20 mouse cellular contexts compared by ENCODE assay signal in genomic region chr2:153336117-153336516, GRCm38 (mm10). TPM values are rescaled to one million over a fixed set of nuclear protein-coding genes. Genes with fewer than 3 reads are reported as not detected.
DNase-seq lines count a peak whose midpoint lies in the region; ATAC-seq and TF ChIP-seq lines count a peak whose summit lies in the region.
"Had no signal": no experiment of that assay in that cellular context is flagged by ENCODE, and none has a peak within 500 bp of the region (broad histone marks: within the 10 kb centered on the region; RNA-seq: fewer than 3 reads in every experiment).

No protein-coding gene starts in this region.

- 0 out of 2 replicates have a peak overlapping the region, but pooled peaks have one; percentile 28 for H3K27ac ChIP-seq in spleen, adult 2 months (ENCODE audit: insufficient read depth, low read length)
- no peak overlapping the region for H3K27ac ChIP-seq in midbrain, embryonic 15.5 days
- H3K27ac ChIP-seq in hindbrain, embryonic 16.5 days (ENCODE audit: low read depth, low read length) = no peak overlapping the region
- no peak overlapping the region for H3K27ac ChIP-seq in forebrain, embryonic 16.5 days (ENCODE audit: low read length)
- H3K27ac ChIP-seq: embryonic facial prominence, embryonic 15.5 days; kidney, postnatal 0 days; layer of hippocampus, adult 2 months; limb, embryonic 15.5 days; neural tube, embryonic 13.5 days had no signal

- H3K4me3 ChIP-seq in spleen, adult 2 months (ENCODE audit: extremely low read depth, insufficient read depth, insufficient read length) = no peak overlapping the region
- H3K4me3 ChIP-seq in midbrain, embryonic 15.5 days = no peak overlapping the region
- H3K4me3 ChIP-seq in hindbrain, embryonic 16.5 days (ENCODE audit: low read length) = no peak overlapping the region
- H3K4me3 ChIP-seq in forebrain, embryonic 16.5 days (replicated peaks; ENCODE audit: low read length) = no peak overlapping the region
- H3K4me3 ChIP-seq: embryonic facial prominence, embryonic 15.5 days; layer of hippocampus, adult 2 months; limb, embryonic 15.5 days; neural tube, embryonic 13.5 days had no signal

- H3K4me2 ChIP-seq in midbrain, embryonic 15.5 days = no peak overlapping the region
- no peak overlapping the region for H3K4me2 ChIP-seq in hindbrain, embryonic 16.5 days (ENCODE audit: low read length)
- no peak overlapping the region for H3K4me2 ChIP-seq in forebrain, embryonic 16.5 days (ENCODE audit: low read length)
- H3K4me2 ChIP-seq: embryonic facial prominence, embryonic 15.5 days; limb, embryonic 15.5 days; neural tube, embryonic 13.5 days had no signal

- H3K9me3 ChIP-seq in midbrain, embryonic 15.5 days = no peaks in the 10 kb centered on the region
- H3K9me3 ChIP-seq in hindbrain, embryonic 16.5 days (ENCODE audit: control insufficient read depth, low read length) = no peaks in the 10 kb centered on the region
- H3K9me3 ChIP-seq in forebrain, embryonic 16.5 days (ENCODE audit: control insufficient read depth, low read length) = no peaks in the 10 kb centered on the region
- H3K9me3 ChIP-seq: embryonic facial prominence, embryonic 15.5 days; limb, embryonic 15.5 days; neural tube, embryonic 13.5 days had no signal

- DNase-seq in spleen, adult 2 months (ENCODE audit: low read depth in 1 of 2, low spot score in 2 of 2) = no peak
- no peak for DNase-seq in spleen, postnatal 36 days (ENCODE audit: low spot score in 2 of 2)
- DNase-seq in thymus, adult 18-20 months = peak; percentile 48 to 70
- DNase-seq in kidney, adult 9 months = no peak
- DNase-seq: cerebellum, adult 11-12 months; lung, adult 2 months; lung, postnatal 4 days; midbrain, embryonic 14.5 days had no signal

- TF ChIP-seq CTCF in spleen, adult 2 months (IDR thresholded peaks at IDR 0.05; ENCODE audit: extremely low read depth, insufficient read depth, insufficient read length, insufficient replicate concordance) = no peak

- H3K36me3 ChIP-seq in spleen, adult 2 months (ENCODE audit: control insufficient read depth, insufficient read depth, low read length) = no peaks in the 10 kb centered on the region
- H3K36me3 ChIP-seq in midbrain, embryonic 15.5 days (replicated peaks) = peaks cover 16% of the 10 kb centered on the region
- peaks cover 8% of the 10 kb centered on the region; the same call in 1 of the 2 replicates for H3K36me3 ChIP-seq in hindbrain, embryonic 16.5 days (ENCODE audit: control insufficient read depth, insufficient read depth, low read length)
- peaks cover 8% of the 10 kb centered on the region; the same call in 1 of the 2 replicates for H3K36me3 ChIP-seq in forebrain, embryonic 16.5 days (ENCODE audit: control insufficient read depth, insufficient read depth)

- no peak overlapping the region for H3K9ac ChIP-seq in midbrain, embryonic 15.5 days
- no peak overlapping the region for H3K9ac ChIP-seq in hindbrain, embryonic 16.5 days (ENCODE audit: low read depth, low read length)
- no peak overlapping the region for H3K9ac ChIP-seq in forebrain, embryonic 16.5 days (replicated peaks; ENCODE audit: low read depth, low read length)
- H3K9ac ChIP-seq: embryonic facial prominence, embryonic 15.5 days; limb, embryonic 15.5 days; neural tube, embryonic 13.5 days had no signal

- no peaks in the 10 kb centered on the region for H3K27me3 ChIP-seq in spleen, adult 2 months (ENCODE audit: control insufficient read depth, insufficient read depth, low read length)
- H3K27me3 ChIP-seq in midbrain, embryonic 15.5 days (replicated peaks) = no peaks in the 10 kb centered on the region
- no peaks in the 10 kb centered on the region for H3K27me3 ChIP-seq in hindbrain, embryonic 16.5 days (replicated peaks; ENCODE audit: control insufficient read depth, insufficient read depth, low read length)
- no peaks in the 10 kb centered on the region for H3K27me3 ChIP-seq in forebrain, embryonic 16.5 days (replicated peaks; ENCODE audit: control insufficient read depth, insufficient read depth, low read length)
- H3K27me3 ChIP-seq: embryonic facial prominence, embryonic 15.5 days; limb, embryonic 15.5 days; neural tube, embryonic 13.5 days; Patski had no signal

- WGBS in spleen, adult 2 months = 18% methylated on average over 2 of the region's 2 CpGs
- 83% methylated on average over 2 of the region's 2 CpGs for WGBS in midbrain, embryonic 15.5 days
- WGBS in hindbrain, embryonic 16.5 days = 77% methylated on average over 2 of the region's 2 CpGs
- 77% methylated on average over 2 of the region's 2 CpGs for WGBS in forebrain, embryonic 16.5 days

- TF ChIP-seq POLR2A in spleen, adult 2 months (IDR thresholded peaks at IDR 0.05; ENCODE audit: low read depth, low read length) = no peak

- peaks cover 12% of the 10 kb centered on the region; the same call in 1 of the 2 replicates for H3K4me1 ChIP-seq in spleen, adult 2 months (ENCODE audit: control insufficient read depth, insufficient read depth, insufficient read length)
- H3K4me1 ChIP-seq in midbrain, embryonic 15.5 days = no peaks in the 10 kb centered on the region
- no peaks in the 10 kb centered on the region for H3K4me1 ChIP-seq in hindbrain, embryonic 16.5 days (ENCODE audit: control insufficient read depth, insufficient read depth, low read depth, low read length)
- H3K4me1 ChIP-seq in forebrain, embryonic 16.5 days (replicated peaks; ENCODE audit: control insufficient read depth, insufficient read depth, low read length) = no peaks in the 10 kb centered on the region
- H3K4me1 ChIP-seq: embryonic facial prominence, embryonic 15.5 days; neural tube, embryonic 13.5 days had no signal

- ATAC-seq in granulocyte monocyte progenitor cell, adult 5-6 weeks (replicated peaks; ENCODE audit: poor library complexity, severe bottlenecking) = peak; percentile 82
- no peak for ATAC-seq in midbrain, embryonic 15.5 days (replicated peaks)
- ATAC-seq in hindbrain, embryonic 16.5 days = no peak
- ATAC-seq in forebrain, embryonic 16.5 days = no peak
- ATAC-seq: forebrain, embryonic 14.5 days; intestine, embryonic 16.5 days; Patski had no signal

RNA-seq across cellular contexts. Expression of gene Asxl1, which starts 9.5 kb away (rescaled TPM):
- 9.9 and 10.0 TPM in 2 replicates for polyA plus RNA-seq in spleen, adult 2 months (2012; rRNA removed)
- 28.1 and 48.1 TPM in 2 replicates for total RNA-seq in granulocyte monocyte progenitor cell, adult 5-6 weeks (2014; fragmentation: Nextera tagmentation)
- 19.9 and 21.2 TPM in 2 replicates for total RNA-seq in granulocyte monocyte progenitor cell, adult 5-6 weeks (2017)
- polyA plus RNA-seq in midbrain, embryonic 15.5 days (2015; fragmentation: Nextera tagmentation; extraction: Ambion mirVana) = 13.7 and 14.9 TPM in 2 replicates
- 7.8 and 9.0 TPM in 2 replicates for polyA plus RNA-seq in hindbrain, embryonic 16.5 days (2015; fragmentation: Nextera tagmentation; extraction: Ambion mirVana)
- polyA plus RNA-seq in forebrain, embryonic 16.5 days (2015; fragmentation: Nextera tagmentation; extraction: Ambion mirVana) = 10.9 and 11.3 TPM in 2 replicates

RNA-seq across cellular contexts. Expression of gene Kif3b, which starts 44.9 kb away (rescaled TPM):
- 5.1 and 5.6 TPM in 2 replicates for polyA plus RNA-seq in spleen, adult 2 months (2012; rRNA removed)
- total RNA-seq in granulocyte monocyte progenitor cell, adult 5-6 weeks (2014; fragmentation: Nextera tagmentation) = 6.9 and 7.7 TPM in 2 replicates
- 9.1 and 11.3 TPM in 2 replicates for total RNA-seq in granulocyte monocyte progenitor cell, adult 5-6 weeks (2017)
- 24.6 and 24.7 TPM in 2 replicates for polyA plus RNA-seq in midbrain, embryonic 15.5 days (2015; fragmentation: Nextera tagmentation; extraction: Ambion mirVana)
- 23.9 and 25.5 TPM in 2 replicates for polyA plus RNA-seq in hindbrain, embryonic 16.5 days (2015; fragmentation: Nextera tagmentation; extraction: Ambion mirVana)
- 21.9 and 24.1 TPM in 2 replicates for polyA plus RNA-seq in forebrain, embryonic 16.5 days (2015; fragmentation: Nextera tagmentation; extraction: Ambion mirVana)

Comparison
In these comparisons a context has a peak if more than half of its experiments do, and no peak if none do; other contexts are left out.
1. DNase-seq: peak in thymus, adult 18-20 months (2 of 2); none in spleen, adult 2 months (0 of 2), spleen, postnatal 36 days (0 of 2) and kidney, adult 9 months (single experiment).